Mouse (Mus musculus) brain, embryonic 18.5 days (tissue): ENCODE data around the gene Wnt5b.

ENCODE experiments used
- DNase-seq: peaks from one replicate; pipeline ENCODE4 v3.0.0-alpha.2; 2012; ENCODE audit warnings: low read depth, low spot score

Gene Wnt5b

DNA sequence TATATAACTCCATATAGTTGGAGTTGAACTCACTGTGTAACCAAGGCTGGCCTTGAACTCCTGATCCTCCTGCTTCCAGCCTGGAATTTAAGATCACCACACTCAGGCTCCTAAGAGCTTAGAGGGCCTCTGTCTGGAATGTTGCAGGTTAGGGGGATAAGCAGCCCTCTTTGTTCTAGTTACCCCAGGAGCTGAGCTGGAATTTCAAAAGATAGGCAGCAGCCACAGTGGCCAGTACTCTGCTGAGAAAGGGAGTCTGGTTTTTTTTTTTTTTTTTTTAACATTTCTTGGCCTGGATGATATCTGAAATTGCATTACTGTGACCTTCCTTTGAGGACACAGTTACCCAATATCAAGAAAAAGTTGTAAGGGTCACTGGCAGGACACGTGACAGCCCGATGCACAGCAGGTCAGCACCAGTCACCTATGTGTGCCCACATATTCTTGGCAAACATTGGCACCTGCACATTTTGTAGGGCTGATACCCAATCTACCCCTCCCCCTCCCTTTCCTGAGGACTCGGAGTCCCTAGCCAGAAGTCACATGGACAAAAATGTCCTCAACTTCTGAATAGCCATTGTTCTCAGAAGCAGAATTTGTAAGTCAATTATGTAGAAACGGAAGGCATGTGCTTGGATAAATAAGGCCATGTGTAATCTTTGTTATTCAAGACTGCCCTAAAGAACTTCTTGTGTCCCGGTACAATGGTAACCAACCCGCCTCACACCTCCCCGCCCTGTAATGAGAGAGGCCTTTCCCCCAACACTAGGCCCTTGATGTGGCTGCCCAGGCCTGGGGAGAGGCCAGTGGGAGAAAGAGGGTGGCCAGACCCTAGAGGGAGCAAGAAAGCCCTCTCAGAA, 125.5 kb downstream of the Wnt5b start:
- no peak for DNase-seq

DNA sequence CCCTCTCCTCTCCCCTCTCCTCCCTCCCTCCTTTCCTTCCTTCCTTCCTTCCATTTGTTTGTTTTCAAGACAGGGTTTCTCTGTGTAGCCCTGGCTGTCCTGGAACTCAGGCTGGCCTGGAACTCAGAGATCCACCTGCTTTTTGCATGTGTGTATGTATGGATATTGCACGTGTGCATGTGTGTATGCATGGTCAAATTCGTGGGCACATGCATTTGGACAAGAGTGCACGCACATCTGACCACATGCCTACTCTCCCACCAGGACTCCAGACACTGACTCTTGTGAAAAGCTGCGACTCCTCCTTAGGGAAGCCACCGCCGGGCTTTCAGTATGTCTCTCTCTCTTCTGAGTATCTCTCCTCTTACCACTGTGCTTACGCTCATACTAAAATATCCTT, 126.3 kb downstream of the Wnt5b start:
- no peak for DNase-seq

DNA sequence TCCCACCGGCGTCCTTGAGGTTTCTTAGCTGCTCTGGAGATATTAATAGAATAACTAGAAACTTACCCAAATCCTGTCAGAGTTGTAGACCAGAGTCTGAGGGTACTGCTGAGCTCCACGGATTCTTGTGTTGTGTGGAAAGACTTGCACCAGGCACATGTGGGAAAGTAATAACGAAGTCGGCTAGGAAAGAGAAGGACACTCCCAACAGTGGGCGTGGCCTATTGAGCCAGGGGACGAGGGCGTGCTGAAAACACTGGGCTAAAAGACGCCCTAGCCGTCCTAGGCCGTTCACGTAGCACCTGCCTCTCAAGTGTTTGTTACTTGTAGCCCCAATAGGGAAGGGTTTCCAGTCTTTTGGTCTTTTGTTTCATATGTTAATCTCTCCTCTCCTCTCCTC, 126.8 kb downstream of the Wnt5b start, which contains the start of gene Adipor2:
Gene Adipor2 (minus strand): TSS at position 351 of the 400 bp plus-strand sequence.
- no peak for DNase-seq

DNA sequence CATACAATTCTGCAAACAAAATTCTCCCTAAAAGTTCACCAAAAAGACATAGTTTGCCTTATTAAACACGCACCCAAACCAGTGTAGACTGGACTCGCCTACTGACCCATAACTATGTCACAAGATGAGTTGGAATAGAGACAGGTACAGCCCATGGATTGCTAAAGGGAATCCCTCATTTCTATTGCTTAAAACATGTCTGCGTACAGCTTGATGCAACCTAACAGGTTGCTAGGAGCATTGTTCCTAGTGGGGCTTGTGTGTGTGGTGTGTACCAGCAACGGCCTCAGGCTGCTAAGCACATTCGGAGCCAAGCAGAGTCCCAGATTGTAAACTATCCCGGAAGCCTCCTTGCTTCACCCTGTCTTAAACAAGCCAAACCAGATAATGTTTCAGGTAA, 127.5 kb downstream of the Wnt5b start:
- DNase-seq: no peak

DNA sequence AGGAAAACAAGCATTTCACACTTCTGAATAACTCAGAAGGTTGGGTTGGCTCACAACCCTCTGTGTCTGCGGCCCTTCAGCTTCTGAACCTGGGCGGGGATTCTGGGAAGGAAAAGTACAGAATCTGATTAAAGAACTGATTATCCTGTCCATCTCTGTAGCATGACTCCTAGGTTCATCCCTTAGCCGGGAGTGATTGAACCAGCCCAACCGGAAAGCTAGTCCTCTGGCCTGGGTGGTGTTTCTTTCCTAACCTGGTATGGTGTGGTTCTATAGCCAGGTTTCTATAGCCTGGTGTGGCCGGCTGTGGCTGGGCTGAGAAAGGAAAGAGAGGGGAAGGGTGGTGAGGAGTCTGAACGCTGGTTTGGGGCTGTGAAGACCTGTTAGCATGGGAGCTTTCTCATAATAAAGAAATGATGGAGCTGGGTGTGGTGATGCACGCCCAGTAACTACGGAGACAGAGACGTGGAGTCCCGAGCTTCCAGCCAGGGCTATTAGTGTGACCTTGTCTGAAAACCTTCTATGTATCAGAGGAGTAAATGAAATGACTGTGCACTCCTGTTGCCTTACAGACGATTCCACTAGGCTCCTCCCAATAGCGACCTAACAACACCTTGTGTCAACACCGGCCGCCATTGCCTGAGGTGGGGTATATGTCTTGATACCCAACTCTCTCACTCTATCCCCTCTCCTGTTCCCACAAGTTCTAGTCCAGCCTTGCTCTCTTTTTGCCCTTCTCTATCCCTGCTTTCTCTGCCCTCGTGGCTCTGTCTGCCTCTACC, 129.7 kb downstream of the Wnt5b start:
- no peak for DNase-seq

DNA sequence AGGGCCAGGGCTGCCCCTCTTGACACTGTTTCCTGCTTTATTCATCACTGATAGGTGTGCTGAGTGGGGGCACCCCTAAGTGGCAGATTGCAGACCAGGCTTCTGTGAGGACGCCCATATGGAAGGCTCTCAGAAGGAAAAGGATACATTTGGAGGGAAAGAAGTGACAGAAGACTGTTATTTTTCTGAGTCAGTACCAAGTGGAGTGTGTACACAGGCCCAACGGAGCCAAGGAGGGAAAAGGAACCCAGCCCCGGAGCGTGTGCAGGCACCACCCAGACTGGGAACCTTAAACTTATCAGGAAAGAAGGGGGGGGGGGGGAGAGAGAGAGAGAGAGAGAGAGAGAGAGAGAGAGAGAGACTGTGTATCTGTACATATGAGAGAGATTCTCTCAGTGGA, 131.6 kb downstream of the Wnt5b start:
- DNase-seq: no peak

DNA sequence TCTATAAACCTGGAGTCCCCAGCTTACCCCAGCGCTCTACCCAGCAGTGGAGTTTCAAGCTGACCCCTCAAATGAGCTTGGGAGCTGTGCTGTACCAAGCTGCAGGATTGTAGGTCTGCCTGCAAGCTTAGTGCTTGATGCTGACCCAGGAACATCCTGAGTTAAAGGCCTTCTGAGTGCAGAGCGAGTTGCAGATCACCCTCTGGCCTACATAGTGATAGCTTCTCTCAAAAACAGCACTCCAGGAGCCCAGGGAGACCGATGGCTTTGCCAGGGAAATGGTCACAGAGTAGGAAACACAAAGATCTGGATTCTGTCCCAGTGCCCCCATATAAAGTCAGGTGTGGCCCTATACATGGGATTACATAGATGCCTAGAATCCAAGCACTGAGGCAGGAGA, 132.6 kb downstream of the Wnt5b start:
- no peak for DNase-seq

DNA sequence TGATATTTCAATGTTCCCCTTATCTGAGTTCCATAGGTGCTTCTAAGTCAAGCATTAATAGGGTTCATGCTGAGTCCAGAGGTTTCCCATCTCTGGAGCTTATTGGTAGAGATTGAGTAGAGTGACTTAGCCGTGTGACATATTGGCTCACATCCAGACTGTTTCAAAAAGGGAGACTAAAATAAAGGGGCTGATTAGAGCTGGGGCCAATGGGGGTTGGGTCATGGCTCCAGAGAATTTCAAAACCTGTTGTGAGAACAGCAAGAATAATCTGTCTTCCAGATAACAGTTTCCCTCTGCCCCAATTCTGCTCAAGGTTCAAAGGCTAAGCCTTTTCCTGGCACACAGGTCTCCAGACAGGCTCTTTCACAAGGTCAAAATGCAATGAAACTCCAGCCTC, 134.4 kb downstream of the Wnt5b start:
- DNase-seq: no peak

DNA sequence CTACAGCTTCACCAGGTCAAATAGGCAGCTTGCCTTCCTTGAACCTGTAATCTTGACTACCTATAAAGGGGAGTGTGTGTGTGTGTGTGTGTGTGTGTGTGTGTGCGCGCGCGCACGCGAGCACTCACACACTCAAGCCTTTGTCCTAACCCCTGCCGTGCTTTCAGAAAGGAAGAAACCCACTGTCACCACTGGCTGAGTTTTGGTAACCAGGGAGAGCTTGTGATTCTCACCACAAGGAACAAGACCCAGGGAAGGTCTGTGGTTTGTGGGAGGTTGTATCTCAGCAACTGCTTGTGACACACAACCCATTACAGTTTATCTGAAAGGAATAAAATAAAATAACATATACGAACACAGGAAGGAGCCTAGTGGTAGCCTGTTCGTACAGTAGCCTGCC, 135.6 kb downstream of the Wnt5b start:
- DNase-seq: no peak

DNA sequence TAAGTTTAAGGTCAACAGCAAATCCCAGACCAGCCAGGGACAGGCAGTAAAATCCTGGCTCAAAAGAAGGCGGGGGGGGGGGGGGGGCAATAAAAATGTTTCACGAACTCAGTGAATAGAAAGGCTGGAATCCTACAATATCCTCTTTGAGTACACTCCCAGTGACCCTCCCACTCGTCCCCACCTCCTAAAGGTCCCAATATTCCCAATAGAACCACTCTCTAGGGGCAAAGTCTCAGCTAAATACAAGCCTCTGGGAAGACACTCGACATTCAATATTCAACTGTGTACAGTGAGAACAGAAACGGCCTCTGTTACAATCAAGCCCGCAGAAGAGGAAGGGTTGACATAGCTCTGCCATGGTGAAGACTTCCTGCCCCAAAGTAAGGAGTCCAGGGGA, 136.3 kb downstream of the Wnt5b start:
- DNase-seq: no peak

DNA sequence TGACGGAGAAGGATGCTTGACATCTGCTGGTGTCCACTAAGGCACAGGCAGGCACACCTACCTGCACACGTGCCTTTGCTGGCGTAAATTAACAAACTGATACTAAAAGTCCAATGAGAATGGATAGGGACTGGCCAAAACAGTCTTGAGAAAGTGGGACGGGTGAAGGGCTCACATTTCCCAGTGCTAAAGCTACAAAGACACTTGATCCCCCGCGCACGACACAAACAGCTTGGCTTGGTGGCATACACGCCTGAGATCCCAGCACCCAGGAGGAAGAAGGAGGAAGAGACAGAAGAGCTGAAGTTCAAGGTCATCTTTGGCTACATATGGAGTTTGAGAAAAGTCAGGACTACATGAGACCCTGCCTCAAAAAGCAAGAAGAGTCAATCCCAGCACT, 137.6 kb downstream of the Wnt5b start:
- no peak for DNase-seq

DNA sequence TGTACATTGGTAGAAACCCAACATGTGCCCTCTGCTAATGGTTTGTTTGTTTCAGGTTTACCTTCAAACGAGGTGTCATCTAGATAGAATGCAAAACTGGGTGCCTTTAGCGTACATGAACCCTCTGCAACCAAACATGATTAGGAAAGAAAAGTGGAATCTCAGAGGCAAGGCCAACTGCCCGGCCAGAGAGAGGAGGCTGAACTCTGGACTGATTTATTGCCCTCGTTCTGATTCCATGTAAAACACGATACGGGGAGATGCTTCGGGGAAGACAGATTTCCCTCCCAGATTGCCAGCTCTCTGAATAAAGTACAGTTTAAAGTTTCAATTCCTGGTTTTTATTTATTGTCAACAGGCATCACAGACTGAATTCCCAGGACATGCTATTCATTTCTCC, 138.8 kb downstream of the Wnt5b start:
- no peak for DNase-seq

DNA sequence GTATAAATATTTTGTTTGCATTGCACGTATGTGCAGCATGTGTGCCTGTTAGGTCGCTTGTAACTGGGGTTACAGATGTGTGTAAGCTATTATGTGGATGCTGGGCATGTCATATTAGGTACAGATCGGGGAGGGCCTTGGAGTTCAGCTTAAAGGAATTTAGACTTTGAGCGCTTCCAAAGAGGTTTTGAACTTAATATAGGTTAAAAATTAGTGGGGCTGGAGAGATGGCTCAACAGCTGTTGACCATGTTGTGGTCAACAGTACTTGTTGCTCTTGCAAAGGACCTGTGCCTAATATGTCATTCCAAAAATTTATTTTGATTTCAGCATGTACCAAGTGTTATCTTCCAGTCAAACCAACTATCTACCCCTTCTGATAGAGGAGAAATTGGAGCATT, 139.3 kb downstream of the Wnt5b start:
- DNase-seq: no peak

DNA sequence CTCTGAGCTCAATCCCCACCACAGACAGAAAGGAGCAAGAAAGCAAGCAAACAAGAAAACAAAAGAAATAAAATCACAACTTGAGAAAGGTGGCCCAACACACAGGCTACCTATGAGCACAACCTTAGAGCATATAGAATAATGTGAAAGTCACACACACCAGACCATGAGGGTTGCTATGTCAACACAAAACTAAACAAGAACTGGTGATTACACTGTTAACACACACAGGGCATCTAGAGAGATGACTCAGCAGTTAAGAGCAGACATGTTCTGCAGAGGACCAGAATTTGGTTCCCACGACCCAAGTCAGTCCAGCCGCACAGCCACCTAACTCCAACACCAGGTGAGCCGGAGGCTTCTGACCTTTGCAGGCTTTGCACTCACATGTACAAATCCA, 141.2 kb downstream of the Wnt5b start:
- DNase-seq: no peak

DNA sequence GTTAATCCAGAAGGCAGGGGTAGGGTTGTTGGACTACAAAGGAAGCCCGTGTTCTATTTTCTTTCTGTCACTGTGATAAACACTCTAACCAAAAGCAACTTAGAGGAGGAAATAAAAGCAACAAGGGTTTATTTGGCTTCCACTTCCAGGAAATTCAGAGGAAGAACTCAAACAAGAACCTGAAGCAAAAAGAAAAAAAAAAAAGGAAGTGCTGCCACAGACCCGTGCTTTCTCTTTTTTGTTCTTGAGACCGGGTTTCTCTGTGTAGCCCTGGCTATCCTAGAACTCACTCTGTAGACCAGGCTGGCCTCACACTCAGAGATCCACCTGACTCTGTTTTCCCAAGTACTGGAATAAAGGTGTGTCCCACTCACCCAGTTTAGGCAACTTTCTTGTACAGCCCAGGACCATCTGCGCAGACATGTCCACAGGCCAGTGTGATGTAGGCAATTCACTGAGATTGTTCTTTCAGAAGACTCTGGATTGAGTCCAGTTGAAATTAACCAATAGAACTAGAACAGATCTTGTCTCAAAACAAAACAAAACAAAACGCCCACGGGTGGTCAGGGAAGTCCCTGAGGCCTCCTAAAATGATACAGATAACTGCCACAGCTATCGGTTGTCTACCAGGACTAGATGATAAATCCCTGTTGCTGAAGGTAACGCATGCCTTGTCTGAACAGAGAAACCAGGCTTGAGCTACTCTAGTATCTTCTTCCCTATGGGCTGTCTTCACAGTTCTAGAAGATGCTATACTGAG, 142.4 kb downstream of the Wnt5b start:
- DNase-seq: no peak

DNA sequence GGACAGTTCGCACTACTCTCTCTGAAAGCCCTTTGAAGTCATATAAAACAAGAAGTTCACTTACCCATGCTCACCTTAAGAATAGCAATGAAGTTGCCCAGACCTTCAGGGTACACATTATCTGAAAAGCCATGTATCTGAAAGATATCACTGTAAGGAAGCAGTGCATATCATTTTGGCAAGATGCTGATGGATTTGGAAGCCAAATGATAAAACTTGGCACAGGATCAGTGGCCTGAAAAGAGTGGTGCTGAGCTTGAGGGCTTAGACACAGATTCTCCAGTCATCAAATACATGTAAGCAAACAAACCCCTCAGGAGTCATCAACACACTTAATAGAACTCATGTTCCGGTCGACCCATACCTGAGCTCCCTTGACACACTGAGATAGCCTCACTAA, 143.5 kb downstream of the Wnt5b start:
- no peak for DNase-seq

DNA sequence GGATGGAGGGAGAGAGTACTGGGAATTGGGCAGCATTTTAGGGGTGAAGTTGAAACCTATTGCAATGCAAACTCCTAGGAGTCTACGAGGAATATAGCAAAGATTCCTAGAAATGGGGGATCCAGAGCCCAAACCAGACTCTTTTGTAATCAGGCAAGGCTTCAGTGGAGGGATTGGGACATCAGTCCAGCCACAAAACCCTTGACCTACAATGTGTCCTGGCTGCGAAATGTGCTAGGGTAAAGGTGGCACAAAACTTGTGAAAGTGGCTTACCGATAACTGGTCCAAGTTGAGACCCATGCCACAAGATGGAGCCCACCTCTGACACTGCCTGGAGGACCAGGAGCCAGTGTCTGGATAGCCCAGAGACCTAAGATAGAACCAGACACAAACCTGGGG, 144.8 kb downstream of the Wnt5b start:
- DNase-seq: no peak

DNA sequence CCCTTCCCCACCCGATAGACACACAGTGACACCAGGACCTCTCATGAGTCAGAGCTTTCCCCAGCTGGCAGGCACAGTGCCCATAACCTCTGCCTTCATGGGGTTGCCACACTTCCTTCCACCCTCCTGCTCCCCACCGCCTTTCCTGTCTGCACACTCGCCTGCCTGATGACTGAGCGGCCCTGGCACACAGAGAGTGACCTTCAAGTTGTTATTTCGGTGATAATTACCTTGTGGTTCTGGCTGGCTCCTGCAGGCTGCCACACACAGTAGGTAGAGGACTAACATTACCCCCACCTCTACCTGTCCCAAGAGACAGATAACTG, 147.9 kb downstream of the Wnt5b start:
- DNase-seq: no peak

DNA sequence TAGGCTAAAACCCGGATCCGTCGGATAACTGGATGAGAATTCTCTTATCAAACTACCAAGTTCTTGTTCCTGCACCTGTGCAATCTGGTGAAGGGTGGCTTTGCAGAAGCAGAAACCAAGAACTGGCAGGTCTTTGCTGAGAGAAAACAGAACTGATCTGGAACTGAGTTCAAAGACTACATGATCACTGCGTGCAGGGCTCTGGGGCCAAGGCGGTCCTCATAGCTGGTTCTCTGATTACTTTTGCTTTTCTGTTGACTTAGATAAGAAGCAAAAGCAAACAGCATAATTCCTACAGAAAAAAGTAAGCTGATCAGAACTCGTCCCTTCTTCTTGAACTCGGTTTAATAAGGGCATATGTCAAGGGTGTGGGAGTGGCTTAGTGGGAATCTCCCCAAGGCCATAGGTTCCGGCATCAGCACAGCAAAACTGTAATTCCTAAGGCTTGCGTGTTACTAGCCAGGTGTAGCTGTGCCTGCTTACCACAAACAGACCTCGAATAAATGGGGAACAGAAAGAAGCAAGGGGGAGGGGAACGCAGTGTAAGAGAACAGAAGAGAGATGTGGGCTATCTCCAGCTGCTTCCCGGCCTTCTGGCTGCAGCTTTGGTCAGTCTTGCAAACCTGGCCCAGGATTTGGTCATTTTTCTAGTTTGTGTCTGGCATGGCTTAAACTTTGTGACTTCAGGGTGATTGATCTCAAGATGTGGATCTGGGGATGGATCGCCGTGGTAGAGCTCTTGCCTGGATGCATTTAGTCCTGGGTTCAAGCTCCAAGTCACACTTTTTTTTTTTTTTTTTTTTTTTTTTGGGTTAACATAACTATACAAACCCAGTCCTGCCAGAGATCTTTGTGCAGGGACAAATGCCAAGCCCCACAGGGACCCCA, 148.5 kb downstream of the Wnt5b start:
- no peak for DNase-seq

DNA sequence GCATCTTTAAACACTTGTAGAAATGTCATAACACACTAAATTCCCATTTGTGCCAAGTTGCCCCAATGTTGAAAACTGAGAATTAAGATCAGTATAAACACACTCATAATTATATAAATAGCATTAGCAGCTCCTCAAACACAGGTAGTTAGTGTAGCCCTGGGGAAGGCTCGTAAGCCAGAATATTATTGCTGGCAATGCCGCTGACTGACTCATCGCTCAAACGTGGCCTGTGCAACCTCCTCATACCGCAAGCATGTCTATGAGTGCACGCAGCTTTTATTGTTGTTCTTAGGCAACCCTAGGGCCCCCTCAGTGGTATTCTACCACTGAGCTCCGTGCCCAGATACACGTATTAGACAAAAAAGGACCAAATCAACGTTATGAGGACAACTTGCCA, 151.3 kb downstream of the Wnt5b start:
- no peak for DNase-seq

DNA sequence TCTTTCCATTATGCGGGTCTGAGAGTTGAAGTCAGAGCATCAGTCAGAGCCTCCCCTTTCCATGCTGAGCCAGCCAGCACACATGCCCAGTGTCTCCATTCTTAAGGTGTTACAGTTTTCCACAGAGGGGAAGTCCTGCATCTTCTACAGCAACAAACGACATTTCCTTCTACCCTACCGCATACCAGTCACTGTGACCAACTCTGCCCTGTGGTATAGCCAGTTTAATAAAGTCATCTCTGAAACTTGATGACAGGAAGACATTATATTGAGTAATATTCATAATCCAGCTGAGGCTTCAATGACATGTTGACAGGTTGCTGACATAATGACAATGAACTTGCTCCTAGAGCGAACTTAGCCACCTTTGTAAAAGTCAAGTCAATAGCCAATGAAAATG, 153.4 kb downstream of the Wnt5b start:
- DNase-seq: no peak
